Mouse (Mus musculus) heart, embryonic 14.5 days (tissue): ENCODE measurements around the gene Hoxc5. TPM values are rescaled to one million over a fixed set of nuclear protein-coding genes. Genes with fewer than 3 reads are reported as not detected.
A peak's percentile ranks its signal among the peaks of the same experiment; 100 is the strongest.

Source experiments
- ATAC-seq: fragments of 200-750 bp; cut with Nextera tagmentation; 2 replicates; pipeline ENCODE4 v1.8.0; 2017; ENCODE audit warnings: low read depth, moderate TSS enrichment; ENCODE audit not compliant: insufficient number of reproducible peaks, insufficient read depth, low FRiP score
- H3K27ac ChIP-seq, 2 experiments: fragments of 200-500 bp in 1 of 2; fragments of 300-500 bp in 1 of 2; sonication (generic) in 1 of 2; replicated peaks in 1 of 2; 2 replicates each; pipeline ENCODE4 v1.5.1; 2012 to 2014; ENCODE audit warnings: low read depth in 2 of 2, low read length in 2 of 2, control low read depth in 1 of 2, mild to moderate bottlenecking in 1 of 2, mixed read lengths in 1 of 2; ENCODE audit not compliant: control insufficient read depth in 1 of 2, insufficient read depth in 1 of 2
- H3K27me3 ChIP-seq: fragments of 300-500 bp; sonication (generic); 2 replicates; pipeline ENCODE4 v1.6.1; 2014; ENCODE audit warnings: mild to moderate bottlenecking, low read length, control low read depth; ENCODE audit not compliant: control insufficient read depth, insufficient read depth
- H3K36me3 ChIP-seq: fragments of 300-500 bp; sonication (generic); 2 replicates; pipeline ENCODE4 v1.6.1; 2014; ENCODE audit warnings: mild to moderate bottlenecking, control low read depth, low read length, mixed read lengths; ENCODE audit not compliant: control insufficient read depth, insufficient read depth
- H3K4me1 ChIP-seq, 2 experiments: fragments of 200-500 bp in 1 of 2; fragments of 300-500 bp in 1 of 2; sonication (generic) in 1 of 2; 2 replicates each; pipeline ENCODE4 v1.6.1; 2012 to 2014; ENCODE audit warnings: low read length in 2 of 2, control low read depth in 1 of 2, mixed read lengths in 1 of 2; ENCODE audit not compliant: control insufficient read depth in 2 of 2, insufficient read depth in 2 of 2
- H3K4me2 ChIP-seq: fragments of 300-500 bp; sonication (generic); 2 replicates; pipeline ENCODE4 v1.6.1; 2014; ENCODE audit warnings: mild to moderate bottlenecking, low read length
- H3K4me3 ChIP-seq, 2 experiments: fragments of 200-500 bp in 1 of 2; fragments of 300-500 bp in 1 of 2; sonication (generic) in 1 of 2; 2 replicates each; pipeline ENCODE4 v1.5.1; 2012 to 2014; ENCODE audit warnings: low read length in 2 of 2, mild to moderate bottlenecking in 2 of 2, control low read depth in 1 of 2, low read depth in 1 of 2, moderate library complexity in 1 of 2; ENCODE audit not compliant: control insufficient read depth in 1 of 2, insufficient read depth in 1 of 2
- H3K9ac ChIP-seq: fragments of 300-500 bp; sonication (generic); 2 replicates; pipeline ENCODE4 v1.6.1; 2014; ENCODE audit warnings: mild to moderate bottlenecking, low read length
- H3K9me3 ChIP-seq: fragments of 300-500 bp; sonication (generic); 2 replicates; pipeline ENCODE4 v1.6.1; 2016; ENCODE audit warnings: low read length, control low read depth; ENCODE audit not compliant: control insufficient read depth
- WGBS: fragments of 180-500 bp; shearing (Covaris S2); extraction: QIAGEN DNeasy Blood & Tissue Kit; methylation state at CpG from one replicate; pipeline ENCODE4 v1.1.7; 2014; 5-methylcytosine and 5-hydroxymethylcytosine counted together
- polyA plus RNA-seq: library from polyadenylated mRNA; unstranded; fragments of >200 nt; fragmentation: Nextera tagmentation; extraction: Ambion mirVana; gene quantifications from 2 replicates; pipeline ENCODE4 v1.2.1, GENCODE M21; 2014

The Hoxc5 gene
- polyA plus RNA-seq, 1 experiment from 2014 or later: 0.07 TPM

GRCm38 (mm10) chr15:102990461-102991397, 23.5 kb downstream of the Hoxc5 start, which contains the start of gene Hoxc8:
Gene Hoxc8 (plus strand): TSS chr15:102990607.
- no peaks in the 10 kb centered on the region for H3K36me3 ChIP-seq
- no peak for ATAC-seq

GRCm38 (mm10) chr15:102991782-102992181, 24.5 kb downstream of the Hoxc5 start:
- H3K4me3 ChIP-seq: no peak overlapping the region
- H3K27ac ChIP-seq: no peak overlapping the region
- H3K9me3 ChIP-seq: no peaks in the 10 kb centered on the region
- H3K27me3 ChIP-seq: peaks cover 98% of the 10 kb centered on the region
- H3K4me2 ChIP-seq: no peak overlapping the region
- H3K36me3 ChIP-seq: no peaks in the 10 kb centered on the region
- ATAC-seq: no peak
- WGBS: 4% methylated on average over 7 of the region's 7 CpGs
- no peaks in the 10 kb centered on the region for H3K4me1 ChIP-seq
- H3K9ac ChIP-seq: no peak overlapping the region

More at GRCm38 (mm10) chr15:102990461-102991397, 23.5 kb downstream of the Hoxc5 start, which contains the start of gene Hoxc8:
- no peak within 1 kb of the TSS for H3K27ac ChIP-seq
- H3K4me1 ChIP-seq: no peaks in the 10 kb centered on the region
- peaks cover 98% of the 10 kb centered on the region for H3K27me3 ChIP-seq
- H3K4me2 ChIP-seq: no peak within 1 kb of the TSS
- H3K9me3 ChIP-seq: no peaks in the 10 kb centered on the region
- H3K4me3 ChIP-seq: no peak within 1 kb of the TSS
- H3K9ac ChIP-seq: no peak within 1 kb of the TSS
- WGBS: 2% methylated on average over 69 of the region's 69 CpGs

- Histone ChIP-seq H3K27me3 (peaks cover 98% of the 10 kb centered on the region), H3K4me1 (no peaks in the 10 kb centered on the region), H3K9ac (no peak overlapping the region), H3K27ac (no peak overlapping the region), H3K4me2 (no peak overlapping the region), H3K9me3 (no peaks in the 10 kb centered on the region), H3K4me3 (no peak overlapping the region), H3K36me3 (no peaks in the 10 kb centered on the region)
- 1% methylated on average over 11 of the region's 11 CpGs for WGBS
- ATAC-seq: no peak
Observed at GRCm38 (mm10) chr15:102992206-102992605, 25.0 kb downstream of the Hoxc5 start.

GRCm38 (mm10) chr15:102992863-102993262, 25.6 kb downstream of the Hoxc5 start:
- 3% methylated on average over 3 of the region's 3 CpGs for WGBS
- Histone ChIP-seq H3K9me3 (no peaks in the 10 kb centered on the region), H3K4me3 (no peak overlapping the region), H3K36me3 (no peaks in the 10 kb centered on the region), H3K4me1 (no peaks in the 10 kb centered on the region), H3K9ac (no peak overlapping the region), H3K4me2 (no peak overlapping the region), H3K27ac (no peak overlapping the region), H3K27me3 (peaks cover 98% of the 10 kb centered on the region)
- ATAC-seq: no peak

GRCm38 (mm10) chr15:102996548-102996947, 29.3 kb downstream of the Hoxc5 start:
- Histone ChIP-seq H3K9me3 (no peaks in the 10 kb centered on the region), H3K4me2 (no peak overlapping the region), H3K9ac (no peak overlapping the region), H3K4me1 (peaks cover 19 to 26% of the 10 kb centered on the region in 2 experiments), H3K36me3 (no peaks in the 10 kb centered on the region), H3K27ac (no peak overlapping the region), H3K4me3 (no peak overlapping the region), H3K27me3 (peaks cover 99% of the 10 kb centered on the region)
- 4% methylated on average over 9 of the region's 9 CpGs for WGBS
- no peak for ATAC-seq

GRCm38 (mm10) chr15:102997431-102997830, 30.2 kb downstream of the Hoxc5 start:
- Histone ChIP-seq H3K4me3 (no peak overlapping the region), H3K9me3 (no peaks in the 10 kb centered on the region), H3K4me2 (no peak overlapping the region), H3K27me3 (peaks cover 98% of the 10 kb centered on the region), H3K4me1 (peaks cover 21 to 26% of the 10 kb centered on the region in 2 experiments), H3K36me3 (no peaks in the 10 kb centered on the region), H3K9ac (no peak overlapping the region), H3K27ac (no peak overlapping the region)
- 2% methylated on average over 3 of the region's 3 CpGs for WGBS
- ATAC-seq: no peak

- Histone ChIP-seq H3K27me3 (peaks cover 98% of the 10 kb centered on the region), H3K4me1 (peaks cover 21 to 26% of the 10 kb centered on the region in 2 experiments), H3K4me2 (peak within 1 kb of the TSS; percentile 92), H3K9me3 (no peaks in the 10 kb centered on the region), H3K9ac (peak within 1 kb of the TSS; percentile 67; the same call in 1 of the 2 replicates), H3K27ac (no peak within 1 kb of the TSS), H3K36me3 (no peaks in the 10 kb centered on the region), H3K4me3 (peak within 1 kb of the TSS; percentile 47 to 50)
- 2% methylated on average over 19 of the region's 19 CpGs for WGBS
- ATAC-seq: no peak
Observed at GRCm38 (mm10) chr15:102997939-102998355, 30.7 kb downstream of the Hoxc5 start, which contains the start of gene Hoxc6. Gene Hoxc6 (plus strand): TSS chr15:102998257.
